Mouse (Mus musculus) megakaryocyte-erythroid progenitor cell, adult 5-6 weeks (primary cell): ENCODE data around the gene Vax2. TPM values are rescaled to one million over a fixed set of nuclear protein-coding genes. Genes with fewer than 3 reads are reported as not detected.

Experiments used
- ATAC-seq: replicated peaks from 2 replicates; pipeline ENCODE4 v1.8.0; 2016; ENCODE audit warnings: mild to moderate bottlenecking, inconsistent platforms; ENCODE audit not compliant: severe bottlenecking, poor library complexity, low FRiP score, low TSS enrichment
- total RNA-seq, 2 experiments: library from RNA; stranded (forward) in 1 of 2; stranded (reverse) in 1 of 2; fragments of 200-1000, 215-1000 nt in 1 of 2; fragments of >200 nt in 1 of 2; fragmentation: Nextera tagmentation in 1 of 2; gene quantifications; 2 replicates each; pipeline ENCODE4 v1.2.3; 2014 to 2017

The Vax2 gene
- total RNA-seq, 2 experiments from 2014 or later: not detected

- ATAC-seq: no peak
Measured at GRCm38 (mm10) chr6:83744557-83744956, 33.5 kb downstream of the Vax2 start.

GRCm38 (mm10) chr6:83745466-83745865 lies 34.4 kb downstream of the Vax2 start:
- no peak for ATAC-seq

- no peak for ATAC-seq
Measured at GRCm38 (mm10) chr6:83749286-83749685, 38.2 kb downstream of the Vax2 start.

GRCm38 (mm10) chr6:83750171-83750684 lies 39.2 kb downstream of the Vax2 start:
- ATAC-seq: peak; percentile 58

- ATAC-seq: no peak
Measured at GRCm38 (mm10) chr6:83756051-83756450, 45.0 kb downstream of the Vax2 start.

GRCm38 (mm10) chr6:83762344-83762743 lies 51.3 kb downstream of the Vax2 start, which contains the start of gene Ankrd53:
Gene Ankrd53 (plus strand): TSS chr6:83762644.
- ATAC-seq: no peak

GRCm38 (mm10) chr6:83762880-83763431 lies 51.9 kb downstream of the Vax2 start:
- peak; percentile 61 for ATAC-seq

GRCm38 (mm10) chr6:83766982-83767381 lies 55.9 kb downstream of the Vax2 start:
- no peak for ATAC-seq

- no peak for ATAC-seq
Measured at GRCm38 (mm10) chr6:83768485-83768884, 57.4 kb downstream of the Vax2 start.

- no peak for ATAC-seq
Measured at GRCm38 (mm10) chr6:83774126-83774525, 63.1 kb downstream of the Vax2 start.

- peak; percentile 13; the same call in 1 of the 2 replicates for ATAC-seq
Measured at GRCm38 (mm10) chr6:83774781-83775563, 63.9 kb downstream of the Vax2 start.

GRCm38 (mm10) chr6:83775638-83776293 lies 64.7 kb downstream of the Vax2 start, which contains the start of gene Tex261:
Gene Tex261 (minus strand): TSS chr6:83775813.
- ATAC-seq: peak; percentile 77

- no peak for ATAC-seq
Measured at GRCm38 (mm10) chr6:83778306-83778705, 67.2 kb downstream of the Vax2 start.

GRCm38 (mm10) chr6:83779026-83779425 lies 68.0 kb downstream of the Vax2 start:
- peak; percentile 43; the same call in 1 of the 2 replicates for ATAC-seq

- ATAC-seq: no peak
Measured at GRCm38 (mm10) chr6:83786426-83786825, 75.4 kb downstream of the Vax2 start.

Other genes starting within 250 kb of the Vax2 start
- 53.6 and 64.2 TPM in 2 replicates for gene Dguok, start 204.3 kb upstream of the Vax2 start, total RNA-seq (2014; fragmentation: Nextera tagmentation)
- 35.7 and 37.9 TPM in 2 replicates for gene Dguok, start 204.3 kb upstream of the Vax2 start, total RNA-seq (2017)
- gene Actg2, start 175.0 kb upstream of the Vax2 start, total RNA-seq (2014; fragmentation: Nextera tagmentation): not detected in 2 replicates
- not detected in 2 replicates for gene Actg2, start 175.0 kb upstream of the Vax2 start, total RNA-seq (2017)
- 22.7 and 24.9 TPM in 2 replicates for gene Stambp, start 138.5 kb upstream of the Vax2 start, total RNA-seq (2014; fragmentation: Nextera tagmentation)
- 2.4 and 3.2 TPM in 2 replicates for gene Stambp, start 138.5 kb upstream of the Vax2 start, total RNA-seq (2017)
- not detected in 2 replicates for gene Clec4f, start 55.1 kb upstream of the Vax2 start, total RNA-seq (2014; fragmentation: Nextera tagmentation)
- gene Clec4f, start 55.1 kb upstream of the Vax2 start, total RNA-seq (2017): not detected in 2 replicates
- not detected in 2 replicates for gene Cd207, start 33.4 kb upstream of the Vax2 start, total RNA-seq (2014; fragmentation: Nextera tagmentation)
- gene Cd207, start 33.4 kb upstream of the Vax2 start, total RNA-seq (2017): not detected in 2 replicates
- gene Atp6v1b1, start 31.7 kb downstream of the Vax2 start, total RNA-seq (2014; fragmentation: Nextera tagmentation): not detected in 2 replicates
- not detected in 2 replicates for gene Atp6v1b1, start 31.7 kb downstream of the Vax2 start, total RNA-seq (2017)
- not detected in 2 replicates for gene Ankrd53, start 51.4 kb downstream of the Vax2 start, total RNA-seq (2014; fragmentation: Nextera tagmentation)
- gene Ankrd53, start 51.4 kb downstream of the Vax2 start, total RNA-seq (2017): not detected in 2 replicates
- gene Tex261, start 64.5 kb downstream of the Vax2 start, total RNA-seq (2014; fragmentation: Nextera tagmentation): 53.2 and 57.9 TPM in 2 replicates
- 21.3 and 39.1 TPM in 2 replicates for gene Tex261, start 64.5 kb downstream of the Vax2 start, total RNA-seq (2017)
- 3.5 and 10.2 TPM in 2 replicates for gene Nagk, start 83.7 kb downstream of the Vax2 start, total RNA-seq (2014; fragmentation: Nextera tagmentation)
- 4.0 and 4.2 TPM in 2 replicates for gene Nagk, start 83.7 kb downstream of the Vax2 start, total RNA-seq (2017)
- 8.3 and 17.4 TPM in 2 replicates for gene Paip2b, start 120.5 kb downstream of the Vax2 start, total RNA-seq (2014; fragmentation: Nextera tagmentation)
- gene Paip2b, start 120.5 kb downstream of the Vax2 start, total RNA-seq (2017): 14.1 and 21.2 TPM in 2 replicates
- 104 and 139 TPM in 2 replicates for gene Zfp638, start 155.8 kb downstream of the Vax2 start, total RNA-seq (2014; fragmentation: Nextera tagmentation)
- gene Zfp638, start 155.8 kb downstream of the Vax2 start, total RNA-seq (2017): 158 and 188 TPM in 2 replicates